Mouse (Mus musculus): ENCODE measurements around the gene Arih2.

Arih2 gene

DNA sequence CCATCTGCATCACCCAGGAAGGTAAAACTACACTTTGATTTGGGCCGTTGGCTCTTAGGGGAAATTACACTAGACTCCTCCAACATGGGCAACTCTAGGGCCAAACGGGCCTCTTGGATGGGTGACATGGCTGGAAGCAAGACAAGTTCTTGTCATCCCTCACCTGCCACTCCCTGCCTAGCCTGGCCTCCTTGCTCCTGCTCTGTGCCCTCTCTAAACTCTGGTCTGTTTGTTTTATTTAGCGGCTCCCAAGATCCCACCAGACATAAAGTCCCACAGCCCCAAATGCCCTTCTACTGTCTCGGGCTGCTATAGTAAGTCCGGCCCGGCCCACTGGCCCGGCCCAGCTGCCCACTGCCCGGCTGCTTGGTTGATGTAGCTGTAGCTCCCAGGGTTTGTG lies 85.5 kb downstream of the Arih2 start:
- DNase-seq (ENCODE audit: low read depth, low spot score), result no peak

DNA sequence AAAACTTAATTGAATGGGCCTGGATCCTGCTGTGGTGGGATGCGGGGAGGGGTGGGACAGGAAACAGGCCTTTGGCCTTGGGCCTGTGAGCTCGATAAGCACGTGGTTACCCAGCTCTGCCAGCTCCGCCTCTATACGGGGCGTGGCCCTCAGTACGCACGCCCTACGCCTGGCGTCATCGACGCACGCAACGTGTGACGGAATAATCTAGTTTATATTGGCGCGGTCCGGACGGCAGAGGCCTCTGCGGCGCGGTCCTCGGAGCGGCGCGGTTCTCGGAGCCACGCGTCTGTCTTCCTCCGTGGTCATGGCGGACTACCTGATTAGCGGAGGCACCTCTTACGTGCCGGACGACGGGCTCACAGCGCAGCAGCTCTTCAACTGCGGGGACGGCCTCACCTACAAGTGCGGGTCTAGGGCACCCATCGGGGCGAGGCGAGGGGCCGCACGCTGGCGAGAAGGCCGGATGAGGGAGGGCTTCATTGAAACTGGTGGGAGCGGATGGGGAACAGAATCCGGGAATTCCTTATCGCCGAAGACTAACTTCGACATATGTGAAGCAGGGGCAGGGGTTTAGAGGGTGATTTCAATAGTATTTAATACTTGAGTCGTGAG lies 88.9 kb downstream of the Arih2 start, which contains the start of gene Impdh2:
Gene Impdh2 (plus strand): TSS at position 60 of the 615 bp plus-strand sequence.
- peak; percentile 98 for DNase-seq (ENCODE audit: low read depth, low spot score)

DNA sequence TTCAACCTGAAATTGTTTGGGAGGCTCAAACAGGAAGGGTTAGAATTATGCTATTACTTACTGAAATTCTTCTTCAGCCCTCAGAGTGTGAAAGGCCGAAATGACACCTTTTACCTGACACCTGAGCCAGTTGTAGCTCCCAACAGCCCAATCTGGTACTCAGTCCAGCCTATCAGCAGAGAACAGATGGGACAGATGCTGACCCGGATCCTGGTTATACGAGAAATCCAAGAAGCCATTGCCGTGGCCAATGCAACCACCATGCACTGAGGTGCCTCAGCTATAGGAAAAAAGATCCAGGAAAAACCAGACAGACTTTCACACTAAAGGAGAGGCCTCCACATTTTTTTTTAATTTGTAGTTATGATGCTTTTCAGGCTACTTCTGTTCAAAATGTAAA lies 90.0 kb downstream of the Arih2 start:
- no peak for DNase-seq (ENCODE audit: low read depth, low spot score)

All from CD4-positive, CD25-positive, alpha-beta regulatory T cell, adult 2 months (primary cell).